Comparison of ENCODE assay signal across 8 mouse cellular contexts in the genomic region with DNA sequence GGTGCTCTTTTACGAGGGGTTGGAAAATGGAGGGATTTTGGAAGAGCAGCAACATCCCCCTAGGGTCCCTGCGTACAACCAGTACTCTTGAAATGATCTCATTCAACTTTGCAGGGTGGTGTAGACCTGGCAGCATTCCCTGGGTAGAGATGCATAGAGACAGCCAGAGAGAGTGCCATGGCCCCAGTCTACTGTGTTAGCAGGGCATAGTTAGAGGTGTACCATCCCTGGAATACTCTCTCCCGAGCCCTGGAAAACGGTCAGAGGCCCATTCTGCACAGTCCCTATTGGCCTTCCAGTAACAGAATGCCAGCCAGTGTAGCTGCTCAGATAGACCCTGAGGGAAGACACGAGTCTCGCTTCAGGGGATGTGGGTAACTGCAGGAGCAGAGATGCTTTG. TPM values are rescaled to one million over a fixed set of nuclear protein-coding genes. Genes with fewer than 3 reads are reported as not detected.
DNase-seq lines count a peak whose midpoint lies in the region; ATAC-seq and TF ChIP-seq lines count a peak whose summit lies in the region.

No protein-coding gene starts in this region.

- no peaks in the 10 kb centered on the region; the same call in 1 of the 2 replicates for H3K4me1 ChIP-seq in liver, embryonic 11.5 days (replicated peaks; ENCODE audit: control insufficient read depth, insufficient read depth, low read length)
- peaks cover 5% of the 10 kb centered on the region; the same call in 1 of the 2 replicates for H3K4me1 ChIP-seq in embryonic fibroblast, embryonic 13.5 days (ENCODE audit: control insufficient read depth, insufficient read depth, low read length)
- peaks cover 9% of the 10 kb centered on the region for H3K4me1 ChIP-seq in intestine, embryonic 15.5 days (replicated peaks)
- peaks cover 9% of the 10 kb centered on the region for H3K4me1 ChIP-seq in neural tube, embryonic 12.5 days
- peaks cover 2% of the 10 kb centered on the region; the same call in 1 of the 2 replicates for H3K4me1 ChIP-seq in kidney, adult 2 months (ENCODE audit: control insufficient read depth, insufficient read depth, low read length)

- H3K4me2 ChIP-seq in liver, embryonic 11.5 days: peak overlapping the region; percentile 94
- peak overlapping the region; percentile 90 for H3K4me2 ChIP-seq in intestine, embryonic 15.5 days (replicated peaks)
- peak overlapping the region; percentile 76 for H3K4me2 ChIP-seq in neural tube, embryonic 12.5 days (replicated peaks)

- H3K9me3 ChIP-seq in liver, embryonic 11.5 days (ENCODE audit: control insufficient read depth, low read length): no peaks in the 10 kb centered on the region
- H3K9me3 ChIP-seq in intestine, embryonic 15.5 days: no peaks in the 10 kb centered on the region
- no peaks in the 10 kb centered on the region for H3K9me3 ChIP-seq in neural tube, embryonic 12.5 days

- no peak overlapping the region for H3K27ac ChIP-seq in liver, embryonic 11.5 days (ENCODE audit: low read depth, low read length)
- H3K27ac ChIP-seq in embryonic fibroblast, embryonic 13.5 days (ENCODE audit: insufficient read depth, low read length): no peak overlapping the region
- H3K27ac ChIP-seq in intestine, embryonic 15.5 days: no peak overlapping the region
- H3K27ac ChIP-seq in neural tube, embryonic 12.5 days: no peak overlapping the region
- no peak overlapping the region for H3K27ac ChIP-seq in kidney, adult 2 months (ENCODE audit: insufficient read depth, low read depth, low read length)

- no peak for TF ChIP-seq CTCF in embryonic fibroblast, embryonic 13.5 days (IDR thresholded peaks at IDR 0.05; ENCODE audit: borderline replicate concordance, insufficient read depth, low read length)
- no peak for TF ChIP-seq CTCF in kidney, adult 2 months (conservative IDR thresholded peaks at IDR 0.05; ENCODE audit: insufficient read depth, insufficient read length, low read depth, low read length)

- no peak overlapping the region for H3K9ac ChIP-seq in liver, embryonic 11.5 days (ENCODE audit: low read depth, low read length)
- H3K9ac ChIP-seq in intestine, embryonic 15.5 days: peak overlapping the region; percentile 64
- peak overlapping the region; percentile 62 for H3K9ac ChIP-seq in neural tube, embryonic 12.5 days

- 66% methylated on average over 6 of the region's 6 CpGs for WGBS in liver, embryonic 11.5 days
- 57% methylated on average over 6 of the region's 6 CpGs for WGBS in intestine, embryonic 15.5 days
- 52% methylated on average over 6 of the region's 6 CpGs for WGBS in neural tube, embryonic 12.5 days
- 64% methylated on average over 6 of the region's 6 CpGs for WGBS in kidney, adult 2 months

- peaks cover 5% of the 10 kb centered on the region; the same call in 1 of the 2 replicates for H3K27me3 ChIP-seq in liver, embryonic 11.5 days (replicated peaks; ENCODE audit: control insufficient read depth, insufficient read depth, low read length)
- H3K27me3 ChIP-seq in intestine, embryonic 15.5 days (replicated peaks): no peaks in the 10 kb centered on the region
- peaks cover 3% of the 10 kb centered on the region; the same call in 1 of the 2 replicates for H3K27me3 ChIP-seq in neural tube, embryonic 12.5 days (replicated peaks)
- H3K27me3 ChIP-seq in kidney, adult 2 months (replicated peaks; ENCODE audit: control insufficient read depth, insufficient read depth, low read length): no peaks in the 10 kb centered on the region; the same call in 1 of the 2 replicates

- ATAC-seq in liver, embryonic 11.5 days (replicated peaks; ENCODE audit: low FRiP score): no peak
- no peak for ATAC-seq in intestine, embryonic 15.5 days
- peak; percentile 10; the same call in 1 of the 2 replicates for ATAC-seq in neural tube, embryonic 12.5 days (ENCODE audit: low FRiP score, low read depth)

- DNase-seq in liver, embryonic 11.5 days (ENCODE audit: low spot score): no peak
- no peak for DNase-seq in liver
- DNase-seq in right cerebral cortex, postnatal 10 days (ENCODE audit: low spot score in 2 of 2): no peak
- DNase-seq in kidney, adult 2 months: no peak
- DNase-seq in right cerebral cortex, postnatal 36 days (ENCODE audit: low spot score in 2 of 2): no peak

- peak overlapping the region; percentile 67 for H3K4me3 ChIP-seq in liver, embryonic 11.5 days (ENCODE audit: low read depth, low read length)
- peak overlapping the region; percentile 64 for H3K4me3 ChIP-seq in embryonic fibroblast, embryonic 13.5 days (ENCODE audit: insufficient read depth, low read length)
- peak overlapping the region; percentile 69 for H3K4me3 ChIP-seq in intestine, embryonic 15.5 days (replicated peaks)
- H3K4me3 ChIP-seq in neural tube, embryonic 12.5 days: peak overlapping the region; percentile 50
- H3K4me3 ChIP-seq in kidney, adult 2 months (ENCODE audit: insufficient read depth, low read depth, low read length): no peak overlapping the region

- H3K36me3 ChIP-seq in liver, embryonic 11.5 days (ENCODE audit: control insufficient read depth, insufficient read depth, low read length): no peaks in the 10 kb centered on the region
- no peaks in the 10 kb centered on the region for H3K36me3 ChIP-seq in intestine, embryonic 15.5 days
- H3K36me3 ChIP-seq in neural tube, embryonic 12.5 days: no peaks in the 10 kb centered on the region
- no peaks in the 10 kb centered on the region for H3K36me3 ChIP-seq in kidney, adult 2 months (ENCODE audit: control insufficient read depth, insufficient read depth, low read length)

- no peak for TF ChIP-seq POLR2A in embryonic fibroblast, embryonic 13.5 days (IDR thresholded peaks at IDR 0.05; ENCODE audit: low read depth, low read length)
- TF ChIP-seq POLR2A in kidney, adult 2 months (IDR thresholded peaks at IDR 0.05; ENCODE audit: low read depth, low read length): no peak

RNA-seq across cellular contexts. Expression of a gene that starts 1.3 kb away (rescaled TPM):
- 4.2 and 5.3 TPM in 2 replicates for polyA plus RNA-seq in liver, embryonic 11.5 days (2014; fragmentation: Nextera tagmentation; extraction: Ambion mirVana)
- polyA plus RNA-seq in embryonic fibroblast, embryonic 13.5 days (2011; ENCODE audit: insufficient read length, low read depth, missing spikeins): 17.3 and 25.0 TPM in 2 replicates
- polyA plus RNA-seq in intestine, embryonic 15.5 days (2015; fragmentation: Nextera tagmentation; extraction: Ambion mirVana): 15.2 and 15.4 TPM in 2 replicates
- polyA plus RNA-seq in neural tube, embryonic 12.5 days (2016; fragmentation: Nextera tagmentation; extraction: Ambion mirVana): 9.0 and 10.3 TPM in 2 replicates
- polyA plus RNA-seq in kidney, adult 2 months (2012; rRNA removed): 1.4 and 3.0 TPM in 2 replicates

RNA-seq across cellular contexts. Expression of a gene that starts 46.9 kb away (rescaled TPM):
- polyA plus RNA-seq in liver, embryonic 11.5 days (2014; fragmentation: Nextera tagmentation; extraction: Ambion mirVana): 0.11 TPM in 1 of 2 replicates, not detected in the other
- not detected in 2 replicates for polyA plus RNA-seq in embryonic fibroblast, embryonic 13.5 days (2011; ENCODE audit: insufficient read length, low read depth, missing spikeins)
- polyA plus RNA-seq in intestine, embryonic 15.5 days (2015; fragmentation: Nextera tagmentation; extraction: Ambion mirVana): 0.11 and 0.27 TPM in 2 replicates
- polyA plus RNA-seq in neural tube, embryonic 12.5 days (2016; fragmentation: Nextera tagmentation; extraction: Ambion mirVana): 0.08 and 0.13 TPM in 2 replicates
- not detected in 2 replicates for polyA plus RNA-seq in kidney, adult 2 months (2012; rRNA removed)
